Mouse (Mus musculus) gastrocnemius, adult 2 months (tissue): ENCODE measurements at regions not wholly inside any gene's neighbourhood (a gene's known extent, or its start where the extent isn't known, plus 50 kb on each side); places are given as distances from the start of the nearest gene placed in this dataset.
A peak's percentile ranks its signal among the peaks of the same experiment; 100 is the strongest.

Experiments
- DNase-seq: peaks from one replicate; pipeline ENCODE4 v3.0.0; 2022
- H3K27ac ChIP-seq: fragments of 200-600 bp; 2 replicates; pipeline ENCODE4 v1.8.1; 2022; ENCODE audit warnings: mild to moderate bottlenecking
- H3K4me3 ChIP-seq: fragments of 200-600 bp; 2 replicates; pipeline ENCODE4 v1.8.1; 2022; ENCODE audit warnings: mild to moderate bottlenecking, moderate library complexity
- CTCF ChIP-seq: fragments of 200-600 bp; IDR thresholded peaks from 2 replicates; pipeline ENCODE4 v1.8.1; 2022; ENCODE audit warnings: antibody characterized with exemption, mild to moderate bottlenecking, moderate library complexity
- intact Hi-C: fragments of 180-260 bp; cut with DNase I; formaldehyde crosslinking; loops from one replicate; pipeline ENCODE4 v1.15.1; 2025

GRCm38 (mm10) chr19:21913005-21913670 is 135.0 kb downstream of the Cemip2 start:
- no peak overlapping the region for H3K4me3 ChIP-seq
- no peak for TF ChIP-seq CTCF
- H3K27ac ChIP-seq, result peak overlapping the region; percentile 62
- intact Hi-C loops, result no loop called here
- peak; percentile 31 for DNase-seq

GRCm38 (mm10) chr19:21913748-21914611 is 135.8 kb downstream of the Cemip2 start:
- no peak for TF ChIP-seq CTCF
- no peak for DNase-seq
- Histone ChIP-seq H3K4me3 (no peak overlapping the region), H3K27ac (peak overlapping the region; percentile 62)
- intact Hi-C loops, result no loop called here

- no peak for DNase-seq
- no peak for TF ChIP-seq CTCF
- Histone ChIP-seq H3K4me3 (no peak overlapping the region), H3K27ac (peak overlapping the region; percentile 62)
- intact Hi-C loops, result no loop called here
Observed at GRCm38 (mm10) chr19:21914658-21915057, 136.5 kb downstream of the Cemip2 start.

GRCm38 (mm10) chr19:21918113-21918512 is 140.0 kb downstream of the Cemip2 start:
- Histone ChIP-seq H3K27ac (no peak overlapping the region), H3K4me3 (no peak overlapping the region)
- DNase-seq, result no peak
- intact Hi-C loops, result no loop called here
- peak; percentile 21; the same call in 1 of the 2 replicates for TF ChIP-seq CTCF

GRCm38 (mm10) chr19:21919074-21919473 is 140.9 kb downstream of the Cemip2 start:
- no peak for DNase-seq
- H3K27ac ChIP-seq, result no peak overlapping the region
- TF ChIP-seq CTCF, result no peak
- no peak overlapping the region for H3K4me3 ChIP-seq
- intact Hi-C loops, result no loop called here

- TF ChIP-seq CTCF, result no peak
- DNase-seq, result no peak
- H3K4me3 ChIP-seq, result no peak overlapping the region
- no peak overlapping the region for H3K27ac ChIP-seq
- intact Hi-C loops, result loop anchor here (5.0 kb wide), 1 partner anchor 163 kb away; the partner anchor contains the start of gene Cemip2
Observed at GRCm38 (mm10) chr19:21940114-21940513, 162.0 kb downstream of the Cemip2 start.

GRCm38 (mm10) chr19:21941720-21942119 is 163.6 kb downstream of the Cemip2 start:
- Histone ChIP-seq H3K4me3 (no peak overlapping the region), H3K27ac (peak overlapping the region; percentile 78)
- no peak for TF ChIP-seq CTCF
- DNase-seq, result no peak
- intact Hi-C loops, result loop anchor here (5.0 kb wide), 1 partner anchor 164 kb away; the partner anchor contains the start of gene Cemip2

GRCm38 (mm10) chr19:21942286-21942685 is 164.1 kb downstream of the Cemip2 start:
- H3K4me3 ChIP-seq, result peak overlapping the region; percentile 58

GRCm38 (mm10) chr19:21943407-21943806 is 165.3 kb downstream of the Cemip2 start:
- peak; percentile 62 for TF ChIP-seq CTCF
- intact Hi-C loops, result loop anchor here (5.0 kb wide), 1 partner anchor 166 kb away; the partner anchor contains the start of gene Cemip2
- DNase-seq, result peak; percentile 43
- H3K4me3 ChIP-seq, result no peak overlapping the region
- peak overlapping the region; percentile 78; the same call in 1 of the 2 replicates for H3K27ac ChIP-seq

More at GRCm38 (mm10) chr19:21942286-21942685, 164.1 kb downstream of the Cemip2 start:
- DNase-seq, result no peak
- peak overlapping the region; percentile 78 for H3K27ac ChIP-seq
- intact Hi-C loops, result loop anchor here (5.0 kb wide), 1 partner anchor 165 kb away; the partner anchor contains the start of gene Cemip2
- TF ChIP-seq CTCF, result no peak

GRCm38 (mm10) chr19:21946262-21946922 is 168.2 kb downstream of the Cemip2 start:
- no peak for TF ChIP-seq CTCF
- DNase-seq, result no peak
- no peak overlapping the region for H3K4me3 ChIP-seq
- intact Hi-C loops, result no loop called here
- peak overlapping the region; percentile 16; the same call in 1 of the 2 replicates for H3K27ac ChIP-seq

GRCm38 (mm10) chr19:21948030-21948429 is 169.9 kb downstream of the Cemip2 start:
- intact Hi-C loops, result no loop called here
- TF ChIP-seq CTCF, result no peak
- Histone ChIP-seq H3K27ac (no peak overlapping the region), H3K4me3 (no peak overlapping the region)
- no peak for DNase-seq

- H3K4me3 ChIP-seq, result no peak overlapping the region
- no peak for DNase-seq
- TF ChIP-seq CTCF, result no peak
- H3K27ac ChIP-seq, result no peak overlapping the region
- intact Hi-C loops, result no loop called here
Observed at GRCm38 (mm10) chr19:21962635-21963034, 176.2 kb upstream of the Trpm3 start.
